Mouse (Mus musculus): ENCODE measurements around the gene Suclg1. TPM values are rescaled to one million over a fixed set of nuclear protein-coding genes. Genes with fewer than 3 reads are reported as not detected.

The Suclg1 gene
- total RNA-seq (2021), result 295 and 313 TPM in 2 replicates
- long read RNA-seq, transcript Suclg1-201 (9 exons, 1,519 nt), result major isoform, 377 of 408 reads
- long read RNA-seq, partial matches to known transcripts, result 26 of 408 reads
- long read RNA-seq, other reads (novel, unspliced or antisense), result 5 of 408 reads

- DNase-seq, result peak; percentile 86
Measured at GRCm38 (mm10) chr6:73248237-73249048, at the start of gene Suclg1. Gene Suclg1 (plus strand): TSS chr6:73248382.

DNA sequence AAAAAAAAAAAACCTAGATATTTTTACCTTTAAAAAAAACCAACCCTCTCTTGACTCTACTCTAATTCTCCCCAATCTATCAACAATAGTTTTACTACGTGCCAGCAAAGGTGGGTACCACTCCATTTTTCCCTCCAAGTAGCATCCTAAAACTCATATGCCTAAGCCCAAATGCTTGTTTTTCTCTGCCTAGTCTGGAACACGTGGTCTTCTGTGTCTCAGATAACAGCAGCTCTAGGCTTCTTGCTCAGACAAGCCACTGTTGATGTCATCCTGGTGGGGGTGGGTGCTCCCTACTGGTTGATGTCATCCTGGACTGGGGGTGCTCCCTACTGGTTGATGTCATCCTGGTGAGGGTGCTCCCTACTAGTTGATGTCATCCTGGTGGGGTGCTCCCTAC is 44.5 kb upstream of the Suclg1 start:
- DNase-seq, result no peak

DNA sequence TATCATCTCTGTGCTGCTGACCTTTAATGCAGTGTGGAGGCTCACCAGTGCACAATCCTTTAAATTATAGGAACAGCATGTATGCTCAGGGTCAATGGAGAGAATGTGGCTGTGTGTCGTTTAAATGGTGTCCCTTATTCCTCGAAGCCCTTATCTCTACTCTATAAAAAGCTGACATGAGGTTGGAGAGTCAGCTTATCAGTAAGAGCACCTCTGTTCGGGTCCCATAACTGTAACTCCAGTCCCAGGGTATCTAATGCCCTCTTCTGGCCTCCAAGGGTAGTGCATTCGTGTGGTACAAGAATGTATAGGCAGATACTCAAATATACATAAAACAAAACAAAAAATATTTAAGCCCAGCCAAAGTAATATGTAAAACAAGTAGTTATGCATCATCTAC is 43.2 kb upstream of the Suclg1 start:
- no peak for DNase-seq

DNA sequence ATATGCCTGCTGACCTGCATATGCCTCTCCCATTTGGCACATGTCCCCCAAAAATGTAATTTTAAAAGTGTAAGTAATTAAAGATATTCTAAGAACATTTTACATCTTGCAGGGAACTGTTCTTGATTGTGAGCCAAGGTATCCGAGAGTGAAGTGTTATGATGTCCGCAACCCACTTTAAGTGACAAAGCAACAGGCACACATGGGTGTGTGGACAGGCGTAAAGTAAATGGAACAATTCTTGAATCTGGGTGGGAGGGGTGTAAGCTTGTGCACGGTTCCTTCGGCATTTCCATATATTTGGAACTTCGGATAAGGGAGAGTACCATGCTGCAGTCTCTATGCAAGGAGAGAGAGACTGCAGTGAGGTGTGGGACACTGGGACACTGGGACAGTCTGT is 38.6 kb upstream of the Suclg1 start:
- no peak for DNase-seq

GRCm38 (mm10) chr6:73210445-73210972 is 37.7 kb upstream of the Suclg1 start:
- no peak for DNase-seq

GRCm38 (mm10) chr6:73211036-73211435 is 37.1 kb upstream of the Suclg1 start:
- DNase-seq, result no peak

DNA sequence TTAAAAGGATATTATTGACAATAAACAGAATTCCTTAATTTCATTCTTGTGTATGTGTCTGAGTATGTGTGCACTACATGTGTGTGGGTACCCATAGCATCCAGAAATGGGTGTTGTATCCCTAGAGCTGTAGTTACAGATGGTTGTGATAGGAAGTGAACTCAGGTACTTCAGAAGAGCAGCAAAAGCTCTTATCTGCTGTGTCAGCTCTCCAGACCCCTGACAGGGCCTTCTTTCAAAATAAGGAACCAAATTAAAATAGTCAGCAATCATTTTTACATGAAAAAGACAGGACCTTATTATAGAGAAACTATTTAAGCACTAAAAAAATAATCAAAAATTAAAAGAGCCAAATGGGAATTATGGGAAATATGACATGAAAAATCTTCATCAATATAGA is 36.6 kb upstream of the Suclg1 start:
- DNase-seq, result no peak

- DNase-seq, result peak; percentile 85
Measured at GRCm38 (mm10) chr6:73221189-73221957, 26.8 kb upstream of the Suclg1 start, which contains the start of gene Dnah6. Gene Dnah6 (minus strand): TSS chr6:73221651.

- peak; percentile 16 for DNase-seq
Measured at GRCm38 (mm10) chr6:73221958-73222735, 26.0 kb upstream of the Suclg1 start.

DNA sequence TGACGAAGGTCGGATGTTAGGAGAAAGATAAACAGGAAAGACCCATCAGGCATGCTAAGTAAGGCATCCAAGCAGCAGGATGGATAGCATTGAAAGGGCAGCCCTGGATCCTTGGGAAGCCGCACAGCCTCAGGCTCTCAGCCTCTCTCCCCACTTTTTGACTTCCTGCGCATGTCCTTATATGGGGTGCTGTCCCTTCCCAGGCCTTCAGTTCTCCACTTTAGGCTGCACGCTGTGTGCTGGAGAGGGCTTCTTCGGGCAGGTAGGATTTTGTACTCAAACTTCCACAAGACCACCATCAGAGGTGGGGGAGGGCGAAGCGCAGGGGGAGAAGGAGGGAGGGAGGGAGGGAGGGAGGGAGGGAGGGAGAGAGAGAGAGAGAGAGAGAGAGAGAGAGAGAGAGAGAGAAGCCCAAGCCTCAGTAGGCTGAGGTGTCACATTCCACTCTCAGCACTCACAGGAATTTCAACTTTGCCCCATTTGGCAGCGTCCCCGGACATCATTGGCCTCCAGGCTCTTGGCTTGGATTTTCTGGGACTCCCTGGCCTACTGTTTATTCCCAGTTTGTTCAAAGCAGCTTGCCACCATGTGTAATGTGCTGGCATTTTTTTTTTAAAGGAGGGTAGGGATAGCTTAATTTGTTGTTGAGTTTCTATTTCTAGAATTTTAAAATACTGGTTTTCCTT is 25.2 kb upstream of the Suclg1 start:
- DNase-seq, result peak; percentile 90

- no peak for DNase-seq
Measured at GRCm38 (mm10) chr6:73227376-73228158, 20.6 kb upstream of the Suclg1 start.

DNA sequence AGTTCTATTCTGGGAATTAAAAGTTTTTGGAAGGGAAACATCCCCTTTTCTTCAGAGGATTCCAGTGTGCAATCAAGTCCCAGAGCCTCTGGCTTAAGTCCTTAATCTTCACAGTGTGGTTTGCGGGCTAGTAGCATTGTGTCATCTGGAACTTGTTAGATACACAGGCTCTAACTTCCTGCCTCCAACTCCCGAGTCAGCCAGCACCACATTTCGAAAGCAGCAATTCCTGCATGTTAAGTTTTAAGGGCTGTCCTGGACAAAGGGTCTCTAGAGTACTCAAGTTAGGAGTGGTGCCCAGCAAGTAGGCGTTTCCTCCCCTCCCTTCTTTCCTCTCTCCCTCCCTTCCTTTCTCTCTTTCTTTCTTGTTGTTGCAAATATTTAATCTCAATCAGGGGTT is 19.8 kb upstream of the Suclg1 start:
- DNase-seq, result no peak

GRCm38 (mm10) chr6:73228881-73229280 is 19.3 kb upstream of the Suclg1 start:
- DNase-seq, result no peak

DNA sequence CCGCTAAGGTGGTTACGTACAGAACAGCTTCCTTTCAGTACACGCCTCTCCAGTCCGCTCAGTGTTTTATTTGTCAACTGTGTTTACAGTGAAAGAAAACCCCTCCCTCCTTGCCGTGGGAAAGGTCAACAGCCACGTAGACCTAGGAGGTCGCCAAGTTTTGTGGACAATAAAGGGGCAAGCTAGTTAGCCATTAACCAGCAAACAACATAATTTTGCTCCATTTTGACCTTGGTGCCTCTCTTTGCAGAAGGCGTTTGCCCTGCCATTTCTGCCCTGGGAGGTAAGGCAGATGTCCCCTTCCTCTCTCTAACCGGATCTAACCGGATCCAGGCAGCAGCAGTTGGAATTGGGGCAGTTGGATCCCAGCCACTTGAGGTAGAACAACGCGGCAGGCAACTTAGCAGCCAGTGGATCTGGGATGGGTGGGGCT is 16.0 kb upstream of the Suclg1 start:
- no peak for DNase-seq

DNA sequence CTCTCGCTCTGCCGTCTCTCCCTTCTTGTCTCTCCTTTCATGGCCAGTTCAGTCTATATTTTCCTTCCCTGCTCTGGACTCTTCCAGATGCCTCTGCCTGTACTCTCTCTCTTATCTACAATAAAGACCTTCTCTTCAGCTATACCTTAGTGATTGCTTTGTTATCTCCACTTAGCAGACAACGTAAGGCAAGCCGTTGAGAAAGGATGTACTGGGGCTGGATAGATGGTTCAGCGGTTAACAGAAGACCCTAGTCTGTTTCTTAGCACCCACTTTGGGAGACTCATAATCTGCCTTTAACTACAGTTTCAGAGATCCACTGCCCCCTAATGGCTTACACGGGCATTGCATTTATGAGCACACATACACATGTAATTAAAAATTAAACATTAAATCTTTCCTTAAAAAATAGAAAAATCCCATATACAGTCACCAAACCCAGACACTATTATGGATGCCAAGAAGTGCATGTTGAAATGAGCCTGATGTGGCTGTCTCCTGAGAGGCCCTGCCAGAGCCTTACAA is 14.9 kb upstream of the Suclg1 start:
- DNase-seq, result no peak

GRCm38 (mm10) chr6:73234302-73234900 is 13.8 kb upstream of the Suclg1 start:
- no peak for DNase-seq

GRCm38 (mm10) chr6:73235650-73236049 is 12.5 kb upstream of the Suclg1 start:
- DNase-seq, result no peak

DNA sequence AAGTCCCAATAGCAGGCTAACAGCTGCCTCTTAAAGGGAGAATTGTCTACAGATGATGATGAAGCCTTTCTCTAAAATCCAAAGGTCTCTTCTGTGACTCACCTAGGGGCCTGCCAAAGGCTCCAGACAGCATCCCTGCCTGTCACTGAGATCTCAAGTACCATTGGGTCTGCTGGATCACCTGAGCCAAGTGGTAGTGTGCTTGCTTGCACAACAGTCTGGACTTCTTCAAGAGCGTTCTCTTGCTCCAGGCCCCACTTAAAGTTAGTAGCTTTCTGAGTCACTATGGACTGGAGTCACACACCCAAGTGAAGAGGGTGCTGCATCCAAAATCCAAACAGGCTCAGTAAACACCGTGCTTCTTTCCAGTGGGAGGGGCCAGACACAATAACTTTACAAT is 1.4 kb upstream of the Suclg1 start:
- no peak for DNase-seq

GRCm38 (mm10) chr6:73247452-73247851 is 730 bp upstream of the Suclg1 start:
- DNase-seq, result no peak

DNA sequence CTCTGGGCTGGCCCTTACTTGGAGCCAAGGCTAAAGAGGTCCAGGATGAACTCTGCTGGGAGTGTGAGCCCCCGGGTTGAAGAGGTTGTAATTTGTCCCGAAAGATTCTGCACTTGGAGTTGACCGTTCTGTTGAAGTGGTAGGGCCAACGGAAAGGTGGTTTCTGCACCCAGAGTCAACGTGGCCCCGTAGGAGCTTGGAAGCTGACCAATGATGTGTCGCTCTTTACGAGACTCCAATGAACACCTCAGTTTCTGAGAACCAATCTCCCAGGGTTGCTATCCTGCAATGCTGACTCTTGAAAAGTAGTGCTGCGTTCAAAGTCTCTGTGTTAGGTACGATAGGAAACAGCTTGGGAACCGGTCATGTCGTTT is 854 bp downstream of the Suclg1 start:
- DNase-seq, result no peak
